Mouse (Mus musculus): ENCODE results near the gene Foxd1.

DNA sequence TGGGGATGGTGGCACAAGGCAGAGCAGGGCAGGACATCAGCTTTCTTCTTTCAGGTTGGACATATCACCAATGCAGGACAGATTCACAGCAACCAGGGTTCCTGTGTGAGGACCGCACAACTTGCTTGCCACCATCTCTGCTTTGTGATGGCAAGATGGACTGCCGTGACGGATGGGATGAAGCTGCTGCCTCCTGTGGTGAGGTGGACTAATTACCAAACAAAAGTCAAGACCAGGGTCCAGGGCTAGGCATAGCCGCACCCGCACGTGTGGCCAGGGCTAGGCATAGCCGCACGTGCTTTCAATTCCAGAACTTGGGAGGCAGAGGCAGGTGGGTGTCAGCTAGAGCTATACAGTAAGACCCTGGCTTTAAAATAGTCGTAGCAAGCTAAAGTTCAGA, 48.8 kb upstream of the Foxd1 start:
- TF ChIP-seq POLR2A (IDR thresholded peaks at IDR 0.05; ENCODE audit: insufficient read depth, low read depth, low read length) (no peak), CTCF (IDR thresholded peaks at IDR 0.05) (no peak)
